Mouse (Mus musculus) ZHBTc4 (cell line): ENCODE results near the gene Bhlhb9.
A peak's percentile ranks its signal among the peaks of the same experiment; 100 is the strongest.
"Not testable (repeated sequence)": the region's sequence is repeated elsewhere in the genome, so short reads cannot be mapped to it uniquely, and the experiment has no call there.

Experiments used
- DNase-seq: peaks from one replicate; pipeline ENCODE4 v3.0.0-alpha.2; 2011; ENCODE audit warnings: low read depth, low spot score

Bhlhb9 gene

GRCm38 (mm10) chrX:135797212-135797644 is at the start of gene Bhlhb9:
Gene Bhlhb9, plus strand, starts transcription at chrX:135797594.
- DNase-seq = peak; percentile 70

- peak; percentile 70 for DNase-seq
These were observed 44.6 kb upstream of the Bhlhb9 start for GRCm38 (mm10) chrX:135752832-135753231.

GRCm38 (mm10) chrX:135761707-135762106 is 35.7 kb upstream of the Bhlhb9 start:
- DNase-seq = peak; percentile 18

GRCm38 (mm10) chrX:135768043-135768548 is 29.3 kb upstream of the Bhlhb9 start:
- DNase-seq = no peak

- no peak for DNase-seq
These were observed 28.8 kb upstream of the Bhlhb9 start for GRCm38 (mm10) chrX:135768565-135768964.

GRCm38 (mm10) chrX:135791536-135791935 is 5.9 kb upstream of the Bhlhb9 start:
- DNase-seq = peak; percentile 51

- DNase-seq = no peak
These were observed 5.1 kb upstream of the Bhlhb9 start for GRCm38 (mm10) chrX:135792326-135792725.

GRCm38 (mm10) chrX:135795591-135796304 is 1.6 kb upstream of the Bhlhb9 start:
- DNase-seq = peak; percentile 78

- peak; percentile 4 for DNase-seq
These were observed 836 bp upstream of the Bhlhb9 start for GRCm38 (mm10) chrX:135796305-135797211.

GRCm38 (mm10) chrX:135804149-135804548 is 6.8 kb downstream of the Bhlhb9 start:
- no peak for DNase-seq

- DNase-seq = peak; percentile 50
These were observed 8.4 kb downstream of the Bhlhb9 start for GRCm38 (mm10) chrX:135805780-135806179.

GRCm38 (mm10) chrX:135835896-135836295 is 38.5 kb downstream of the Bhlhb9 start:
- not testable (repeated sequence) for DNase-seq

GRCm38 (mm10) chrX:135837896-135838295 is 40.5 kb downstream of the Bhlhb9 start:
- no peak for DNase-seq

- DNase-seq = peak; percentile 58
These were observed 41.3 kb downstream of the Bhlhb9 start, which contains the start of gene Gprasp2 for GRCm38 (mm10) chrX:135838521-135839360. Gene Gprasp2, plus strand, starts transcription at chrX:135839034.

GRCm38 (mm10) chrX:135839397-135840391 is 42.3 kb downstream of the Bhlhb9 start:
- DNase-seq = peak; percentile 60

- DNase-seq = peak; percentile 32
These were observed 69.4 kb downstream of the Bhlhb9 start for GRCm38 (mm10) chrX:135866806-135867205.

- DNase-seq = no peak
These were observed 79.3 kb downstream of the Bhlhb9 start for GRCm38 (mm10) chrX:135876679-135877078.

GRCm38 (mm10) chrX:135879626-135880025 is 82.2 kb downstream of the Bhlhb9 start:
- no peak for DNase-seq

GRCm38 (mm10) chrX:135885411-135886233 is 88.2 kb downstream of the Bhlhb9 start:
- peak; percentile 95 for DNase-seq
